Mouse (Mus musculus): ENCODE measurements around the gene Cipc.

Cipc gene

DNA sequence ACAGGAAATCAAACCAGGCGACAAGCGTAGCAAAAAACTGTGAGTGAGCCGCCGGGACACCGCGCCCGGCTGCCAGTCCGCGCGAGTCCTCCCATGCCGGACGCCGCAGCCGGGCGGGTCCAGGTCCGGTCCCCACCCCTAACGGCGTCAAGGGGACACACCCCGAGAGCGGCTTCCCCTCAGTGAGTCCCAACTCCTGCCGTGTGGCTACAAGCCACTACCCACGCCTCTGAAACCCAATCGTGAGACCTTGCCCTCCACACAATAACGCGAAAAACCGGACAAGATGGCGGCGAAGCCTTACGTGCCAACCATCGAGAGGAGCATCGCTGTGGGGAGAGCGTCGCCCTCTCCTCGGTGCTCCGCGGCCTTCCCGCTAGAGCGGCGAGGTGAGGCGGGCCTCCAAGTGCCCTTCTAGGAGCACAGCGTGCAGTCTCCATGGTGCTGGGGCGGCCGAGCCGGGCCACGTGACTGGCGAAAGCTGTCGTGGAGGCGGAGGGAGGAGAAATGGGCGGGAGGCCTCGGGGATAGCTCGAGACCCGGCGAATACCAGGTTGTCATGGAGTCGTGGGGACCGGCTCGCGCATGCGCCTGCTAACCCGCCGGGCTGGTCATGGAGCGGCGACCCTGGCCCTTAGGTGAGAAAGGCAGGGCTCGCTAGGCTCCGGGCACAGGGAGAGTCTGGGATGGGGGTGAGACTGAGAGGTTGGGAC, at the start of gene Cipc:
TSS of gene Cipc (plus strand) at position 182 of the 713 bp plus-strand sequence.
- DNase-seq (ENCODE audit: low spot score), result peak; percentile 99

DNA sequence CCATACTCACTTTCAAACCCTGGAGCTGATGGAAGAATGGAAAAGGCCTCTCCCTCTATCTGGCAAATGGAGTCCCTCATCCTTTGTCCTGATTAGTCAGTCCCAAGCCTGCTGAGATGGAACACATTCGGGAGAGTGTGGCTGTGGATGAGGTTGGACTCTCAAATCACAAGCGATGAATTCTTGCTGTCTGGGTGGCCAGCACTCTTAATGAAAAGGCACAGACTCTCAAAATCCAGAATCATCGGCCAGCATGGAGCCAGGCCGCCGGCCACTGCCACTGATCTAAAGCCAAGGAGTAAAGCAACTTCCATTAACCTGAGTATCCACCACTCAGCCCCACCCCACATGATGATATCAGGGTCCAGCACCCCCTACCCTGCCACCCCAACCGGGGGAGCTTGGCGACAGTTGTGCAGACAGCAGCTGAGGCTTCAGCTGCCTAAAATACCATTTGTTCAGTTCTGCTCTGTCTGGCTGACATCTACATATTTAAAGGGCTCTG, 49.0 kb upstream of the Cipc start:
- DNase-seq (ENCODE audit: low spot score), result no peak

DNA sequence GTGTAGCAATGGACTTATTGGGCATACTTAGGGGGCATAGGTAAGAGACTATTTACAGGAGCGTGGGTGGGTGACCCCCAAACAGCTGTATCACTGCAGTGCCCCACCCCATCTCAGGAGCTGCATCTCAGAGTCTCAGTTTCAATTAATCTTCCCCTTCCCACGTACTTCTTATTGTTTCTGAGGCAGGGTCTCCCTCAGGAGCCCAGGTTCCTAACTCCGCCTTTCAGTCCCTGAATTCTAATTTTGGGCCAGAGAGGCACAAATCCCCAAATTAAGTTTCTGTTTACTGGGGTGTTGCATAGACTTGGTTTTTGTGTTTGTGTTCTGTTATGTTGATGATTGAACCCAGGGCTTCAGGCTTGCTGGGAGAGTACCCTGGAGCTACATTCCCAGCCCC, 48.4 kb upstream of the Cipc start:
- no peak for DNase-seq (ENCODE audit: low spot score)

DNA sequence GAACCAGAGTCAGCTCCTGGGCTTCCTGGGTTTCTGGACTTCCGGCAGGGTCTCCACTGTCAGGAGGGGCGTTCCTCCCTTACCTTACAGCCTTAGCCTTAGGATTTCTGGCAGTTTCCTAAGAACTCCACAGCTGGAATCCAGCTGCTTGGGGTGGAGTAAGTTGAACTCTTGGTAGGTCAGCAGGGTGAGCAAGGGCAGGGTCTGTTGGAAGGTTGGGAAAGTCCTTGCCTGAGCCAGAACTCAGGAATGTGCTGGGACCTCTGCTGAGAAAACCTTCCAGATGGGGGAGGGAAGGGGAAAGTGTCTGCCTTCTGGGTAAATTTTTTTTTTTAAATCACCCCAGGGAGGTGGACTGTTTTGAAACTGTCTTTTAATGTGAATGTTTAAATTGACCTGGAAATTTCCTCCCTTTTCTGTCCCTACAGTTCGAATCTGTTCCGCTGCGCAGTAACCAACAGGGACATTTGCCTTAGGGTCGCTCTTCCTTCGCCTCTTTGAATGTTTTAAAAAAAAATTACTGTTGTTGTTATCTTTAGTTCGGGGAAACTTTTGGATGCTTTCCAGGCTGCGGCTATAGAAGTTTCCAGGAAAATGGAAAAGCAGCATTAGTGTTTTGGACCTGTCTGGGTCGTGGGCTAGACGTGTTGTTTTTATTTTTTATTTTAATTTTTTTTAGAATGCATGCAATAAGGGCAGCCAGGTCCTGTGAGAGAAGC, 47.2 kb upstream of the Cipc start:
- peak; percentile 67 for DNase-seq (ENCODE audit: low spot score)

DNA sequence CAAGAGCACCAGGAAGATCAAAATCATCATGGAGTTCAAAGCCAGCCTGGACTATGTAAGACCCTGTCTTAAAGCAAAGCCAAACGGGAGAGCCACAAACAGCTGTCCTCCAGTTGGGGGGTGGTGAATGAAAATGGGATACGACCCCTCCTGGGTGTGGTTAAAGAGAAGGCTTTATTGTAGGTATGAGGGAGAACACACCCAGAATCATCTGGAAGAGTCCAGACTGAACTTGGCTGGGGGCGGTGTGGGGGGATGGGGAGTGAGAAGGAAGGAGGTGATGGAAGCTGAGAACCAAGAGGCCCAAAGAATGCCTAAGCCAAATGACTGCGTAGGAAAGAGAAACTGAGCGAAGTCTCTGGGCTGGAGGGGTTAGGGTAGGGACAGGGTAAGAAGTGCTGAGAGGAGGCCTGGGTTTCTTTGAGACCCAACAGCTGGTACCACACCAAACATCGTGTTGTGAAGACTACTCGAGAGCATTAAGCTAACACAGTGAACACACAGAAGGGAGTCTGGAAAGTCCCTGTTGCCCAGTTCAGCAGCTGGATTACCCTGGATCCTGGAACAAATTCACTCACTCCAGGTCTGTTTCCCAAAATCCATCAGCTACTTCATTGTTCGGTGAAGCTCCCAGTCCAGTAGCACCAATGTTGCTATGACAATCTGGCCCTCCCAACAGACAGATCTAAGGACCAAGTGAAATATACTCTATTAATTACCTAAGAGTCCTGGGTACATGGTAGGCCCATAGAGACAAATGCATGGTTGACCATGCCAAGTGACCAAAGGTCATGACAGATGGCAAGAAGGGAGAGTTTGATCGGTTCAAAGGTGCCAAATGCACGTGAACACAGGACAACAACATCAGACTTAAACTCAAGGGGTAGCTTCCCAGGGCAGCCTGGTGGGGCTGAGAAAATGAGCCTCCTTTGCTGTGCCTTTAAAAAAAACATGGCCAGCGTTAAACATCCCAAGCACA, 42.7 kb upstream of the Cipc start:
- no peak for DNase-seq (ENCODE audit: low spot score)

DNA sequence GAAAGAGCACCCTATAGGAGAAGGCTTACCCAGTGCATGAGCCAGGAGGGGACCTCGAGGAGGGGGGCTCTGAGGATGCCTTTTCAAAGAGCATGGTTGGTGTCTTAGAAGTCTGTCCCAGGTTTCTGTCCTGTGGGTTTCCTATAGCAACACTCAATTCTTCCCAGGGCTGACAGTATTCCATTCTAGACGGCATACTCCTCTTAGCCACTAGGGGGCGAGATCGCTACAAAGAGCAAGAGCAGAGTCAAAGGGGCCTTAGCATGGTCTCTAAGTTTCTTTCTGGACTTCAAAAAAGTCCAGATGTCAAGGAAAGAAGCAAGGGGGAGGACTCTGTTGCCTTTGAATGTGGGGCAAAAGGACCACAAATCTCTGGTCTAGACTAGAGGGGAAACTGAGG, 41.6 kb upstream of the Cipc start:
- peak; percentile 78 for DNase-seq (ENCODE audit: low spot score)

DNA sequence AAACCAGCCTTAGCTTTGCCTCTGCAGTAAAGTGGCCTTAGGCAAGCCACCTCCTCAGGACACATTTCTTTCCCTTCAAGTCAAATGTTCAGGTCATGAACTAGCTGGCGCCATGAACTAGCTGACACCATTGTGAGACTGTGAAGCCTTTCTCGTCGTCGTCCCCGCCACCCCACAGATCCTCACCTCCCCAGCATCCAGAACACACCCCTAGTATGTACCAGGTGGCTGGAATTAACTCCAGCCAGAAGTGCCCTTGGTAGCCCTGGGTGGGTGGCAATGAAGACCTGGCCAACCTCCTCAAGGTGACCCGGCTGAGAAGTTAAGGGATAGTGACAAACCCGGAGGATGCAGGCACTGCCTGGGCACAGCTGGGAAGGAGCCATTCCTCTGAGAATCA, 41.0 kb upstream of the Cipc start:
- no peak for DNase-seq (ENCODE audit: low spot score)

DNA sequence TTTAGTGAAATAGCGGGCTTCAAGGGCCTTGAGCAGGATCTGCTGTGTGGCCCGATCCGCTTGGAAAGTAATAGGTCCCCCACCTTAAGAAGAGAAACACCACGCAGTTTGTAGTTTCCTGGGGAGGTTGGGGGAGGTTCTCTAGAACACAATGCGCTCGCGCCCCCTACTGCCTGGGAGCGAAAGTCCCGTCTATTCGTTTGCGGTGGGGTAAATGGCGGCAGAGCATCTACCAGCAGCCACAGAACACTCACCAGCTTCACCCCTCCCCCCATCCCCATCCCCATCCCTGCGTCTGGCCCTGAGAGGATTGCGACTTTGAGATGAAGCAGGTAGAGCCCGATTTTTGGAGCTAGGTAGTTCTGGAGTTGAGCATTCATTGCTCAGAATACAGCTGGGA, 40.4 kb upstream of the Cipc start:
- peak; percentile 93 for DNase-seq (ENCODE audit: low spot score)

DNA sequence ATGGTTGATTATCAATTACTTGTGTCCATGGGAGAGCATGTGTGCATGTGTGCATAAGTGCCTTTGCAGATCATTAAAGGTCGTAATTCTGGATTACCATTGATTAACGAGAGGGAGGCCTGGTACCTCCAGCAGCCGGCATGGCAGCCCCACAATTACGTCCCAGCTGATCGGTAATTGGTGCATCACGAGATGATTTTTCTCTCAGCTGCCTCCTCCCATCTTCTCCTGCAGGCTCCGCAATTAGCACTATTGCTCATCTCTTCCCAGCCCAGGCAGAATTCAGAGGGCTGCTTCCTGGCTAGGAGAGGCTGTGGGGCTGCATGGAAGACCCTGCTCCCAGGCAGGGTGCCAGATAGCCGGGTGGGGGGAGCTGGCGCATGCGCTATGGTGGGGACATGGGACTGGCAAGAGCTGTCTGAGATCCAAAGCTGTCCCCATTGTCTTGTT, 35.3 kb upstream of the Cipc start:
- DNase-seq (ENCODE audit: low spot score), result peak; percentile 48

DNA sequence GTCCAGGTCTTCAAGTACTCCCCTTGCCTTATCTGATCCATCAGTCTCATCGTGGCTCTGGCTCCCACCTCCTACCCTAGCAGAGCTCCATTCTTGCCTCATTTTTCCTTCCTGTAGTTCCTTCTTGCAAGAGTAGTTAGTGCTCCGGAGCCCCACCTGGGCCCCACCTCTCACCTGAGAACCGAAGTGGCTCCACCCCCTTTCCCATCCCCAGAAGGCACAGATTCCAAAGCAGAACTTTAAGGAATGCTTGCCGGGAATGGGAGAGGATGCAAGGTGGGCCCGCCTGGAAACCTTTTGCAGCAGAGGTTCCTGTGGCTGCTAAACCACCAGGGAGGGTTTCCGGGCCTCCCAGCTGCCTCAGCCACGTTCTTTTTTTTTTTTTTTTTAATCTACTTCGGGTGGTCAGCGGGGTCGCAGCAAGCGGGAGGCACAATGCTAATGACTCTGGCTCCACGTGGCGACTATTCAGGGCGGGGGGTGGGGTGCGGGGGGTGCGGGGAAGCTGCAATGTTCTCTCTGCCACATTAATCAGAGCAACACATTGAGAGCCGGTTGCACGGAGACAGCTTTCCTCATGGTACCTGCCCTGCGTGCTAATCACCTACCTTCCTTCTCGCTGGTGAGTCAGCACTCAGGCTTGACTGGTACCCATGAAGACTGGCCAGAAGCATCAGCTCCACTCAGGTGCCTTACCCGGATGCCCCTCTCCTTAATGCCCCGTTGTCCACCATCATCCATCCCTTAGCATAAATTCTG, 34.3 kb upstream of the Cipc start:
- DNase-seq (ENCODE audit: low spot score), result no peak

DNA sequence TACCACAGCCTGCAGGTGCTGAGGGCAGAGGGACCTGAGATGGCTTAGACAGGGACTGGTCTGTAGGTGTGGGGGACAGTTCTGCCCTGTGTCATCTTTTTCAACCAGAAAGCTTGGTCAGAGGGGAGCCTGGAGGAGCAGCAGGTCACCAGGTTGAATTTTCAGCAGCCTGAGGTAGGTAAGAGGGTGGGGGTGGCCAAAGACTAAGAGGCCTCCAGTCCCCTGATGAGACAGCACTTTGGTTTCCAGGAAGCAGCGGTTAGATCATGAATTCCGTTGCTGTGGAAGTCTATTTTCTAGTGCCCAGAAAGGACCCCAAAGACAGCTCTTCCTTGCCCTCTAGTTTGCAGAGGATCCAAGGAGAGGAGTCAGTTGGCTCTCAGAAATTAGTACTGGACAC, 32.5 kb upstream of the Cipc start:
- no peak for DNase-seq (ENCODE audit: low spot score)

DNA sequence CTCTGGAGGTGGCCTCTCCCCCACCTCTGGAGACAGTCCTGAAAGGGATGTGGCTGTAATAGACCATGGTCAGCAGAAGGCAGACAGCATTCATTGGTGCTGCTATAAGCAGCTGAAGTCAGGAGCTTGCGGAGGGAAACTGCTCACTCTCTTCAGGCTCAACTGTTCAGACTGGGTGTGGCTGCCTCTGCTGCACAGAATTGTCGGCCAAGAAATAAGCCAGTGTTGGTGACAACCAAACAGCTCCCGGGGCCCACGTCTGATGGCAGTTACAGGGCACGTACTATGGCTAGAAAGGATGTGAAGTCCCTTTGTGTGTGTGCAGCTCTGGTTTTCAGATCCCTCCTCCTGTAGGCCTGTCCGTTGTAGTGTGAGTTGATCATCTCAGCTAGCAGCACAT, 32.1 kb upstream of the Cipc start:
- DNase-seq (ENCODE audit: low spot score), result no peak

DNA sequence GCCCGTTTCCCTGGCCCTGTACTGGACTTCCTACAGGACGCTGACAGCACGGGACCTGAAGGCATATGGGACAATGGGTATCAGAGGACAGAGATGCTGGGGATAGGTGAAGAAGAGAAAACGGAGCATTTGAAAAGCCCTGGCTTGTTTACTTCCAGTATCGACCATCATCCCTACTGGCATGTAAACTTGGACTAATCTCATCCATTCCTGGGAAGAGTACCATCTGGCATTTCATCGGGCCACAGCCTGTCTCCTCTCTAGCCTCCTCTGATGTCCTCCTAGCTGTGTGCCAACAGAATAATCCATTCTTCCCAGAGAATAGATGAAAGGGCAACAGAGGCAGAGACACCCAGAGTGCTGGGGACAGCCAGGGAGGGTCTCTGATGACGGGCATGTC, 31.2 kb upstream of the Cipc start:
- no peak for DNase-seq (ENCODE audit: low spot score)

DNA sequence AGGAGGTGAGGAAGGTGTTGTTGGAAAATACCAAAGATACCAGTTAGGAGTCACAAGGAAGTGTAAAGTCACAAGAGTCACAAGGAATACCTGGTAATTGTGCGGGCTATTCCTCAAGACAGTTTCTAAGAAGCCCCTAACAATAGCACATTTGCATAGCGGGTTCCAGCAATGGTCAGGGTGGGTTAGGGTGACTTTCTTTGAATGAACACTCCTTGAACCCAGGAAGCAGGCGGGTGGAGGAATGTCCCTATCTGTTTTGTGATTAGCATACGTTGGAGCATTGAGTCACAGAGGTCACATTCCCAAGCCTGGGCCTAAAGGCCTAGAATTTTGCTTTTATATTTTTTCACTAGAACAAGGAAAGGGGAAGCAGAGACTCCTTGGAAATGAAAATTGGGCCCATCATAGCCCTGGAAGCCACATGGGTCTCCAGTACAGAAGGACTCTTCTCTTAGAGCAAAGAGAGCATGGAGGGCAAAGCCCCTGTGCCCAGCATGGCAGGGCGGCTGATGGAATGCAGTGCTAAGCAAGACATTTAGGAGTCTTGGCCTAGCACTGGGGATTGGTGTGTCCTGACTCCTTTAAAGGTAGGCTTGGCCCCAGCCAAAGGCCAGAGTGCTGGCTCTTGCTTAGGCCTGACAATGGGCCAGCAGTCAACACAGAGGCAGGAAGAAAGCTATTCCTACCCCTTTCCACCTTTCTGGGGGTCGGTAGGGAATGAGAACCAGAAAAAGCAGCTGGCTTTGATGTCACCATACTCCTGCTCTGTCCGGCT, 29.9 kb upstream of the Cipc start:
- no peak for DNase-seq (ENCODE audit: low spot score)

DNA sequence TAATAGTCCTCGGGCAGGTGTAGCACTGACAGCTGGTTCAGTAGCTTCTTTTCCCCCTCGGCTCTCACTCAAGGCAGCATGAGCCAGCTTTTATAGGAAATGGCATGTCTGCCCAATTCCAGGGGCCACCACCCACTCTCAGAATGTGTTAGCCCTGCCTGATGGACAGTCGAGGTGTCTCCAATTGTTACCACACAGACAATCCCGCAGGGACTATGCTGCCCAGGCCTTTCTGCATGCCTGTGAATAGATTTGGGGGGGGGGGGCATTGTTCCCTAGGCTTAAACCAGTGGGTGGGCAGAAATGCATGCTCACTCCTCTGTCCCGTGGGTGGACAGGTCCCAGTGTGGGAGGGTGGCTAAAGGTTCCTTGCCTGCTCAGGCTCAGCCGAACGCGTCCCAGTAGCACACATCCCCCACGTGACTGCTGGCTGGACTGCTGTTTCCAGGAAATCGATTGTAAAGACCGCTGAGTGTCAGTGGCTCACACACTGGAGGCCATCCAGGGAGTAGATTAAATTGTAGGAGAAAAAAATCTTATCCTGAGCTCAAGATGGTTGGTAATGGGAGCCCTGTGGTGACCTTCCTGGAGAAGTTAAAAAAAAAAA, 28.4 kb upstream of the Cipc start:
- DNase-seq (ENCODE audit: low spot score), result peak; percentile 50

DNA sequence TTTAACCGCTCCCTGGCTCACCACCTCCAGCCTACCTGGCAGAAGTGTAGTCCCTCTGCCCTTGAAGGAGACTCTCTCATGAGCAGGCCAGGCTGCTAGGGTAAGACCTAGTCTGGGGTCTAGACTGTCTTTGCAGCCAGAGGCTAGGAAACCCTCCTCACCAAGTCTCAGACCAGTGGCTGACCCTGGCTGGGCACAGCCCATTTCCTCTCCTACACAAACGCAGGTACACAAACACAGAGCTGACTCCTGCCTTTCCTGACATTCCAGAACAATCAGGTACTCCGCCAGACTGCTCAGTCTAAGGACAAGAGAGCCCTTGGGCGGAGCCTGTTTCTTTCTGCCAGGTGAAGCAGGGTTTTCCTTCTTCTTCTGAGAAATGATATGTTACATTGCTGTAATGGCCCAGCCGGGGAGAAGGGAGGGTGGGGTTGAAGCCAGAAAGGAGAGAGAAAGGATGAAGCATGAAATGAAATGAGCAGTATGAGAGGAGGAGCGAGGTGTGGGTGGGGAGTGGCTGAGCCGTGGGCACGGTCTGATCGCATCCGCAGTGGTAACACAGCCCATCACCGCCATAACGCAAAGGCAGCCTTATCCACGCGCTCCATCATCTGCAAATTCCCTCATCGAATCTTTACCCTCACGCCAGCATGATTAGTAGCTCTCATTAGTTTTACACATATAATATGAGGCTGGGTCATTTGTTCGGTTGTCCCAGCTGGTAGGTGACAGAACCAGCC, 27.7 kb upstream of the Cipc start:
- DNase-seq (ENCODE audit: low spot score), result no peak

DNA sequence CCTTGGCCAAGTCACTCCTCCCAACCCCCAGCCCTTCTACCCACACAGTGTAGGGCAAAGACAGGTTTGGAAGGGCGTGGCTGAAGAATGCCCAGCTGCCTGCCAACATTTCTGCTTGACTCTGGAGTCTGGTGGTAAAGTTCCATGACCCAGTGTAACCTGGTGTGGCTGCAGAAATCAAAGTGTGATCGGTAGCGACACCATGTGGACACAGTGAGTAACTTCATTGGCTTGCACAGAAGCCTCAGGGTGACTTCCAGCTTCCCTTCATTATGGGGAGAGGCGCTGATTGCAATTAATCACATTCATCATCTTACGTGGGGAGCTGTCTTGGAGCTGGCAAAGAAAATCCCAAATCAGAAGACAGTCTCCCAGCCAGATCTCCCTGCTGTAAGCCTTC, 23.0 kb upstream of the Cipc start:
- peak; percentile 89 for DNase-seq (ENCODE audit: low spot score)

DNA sequence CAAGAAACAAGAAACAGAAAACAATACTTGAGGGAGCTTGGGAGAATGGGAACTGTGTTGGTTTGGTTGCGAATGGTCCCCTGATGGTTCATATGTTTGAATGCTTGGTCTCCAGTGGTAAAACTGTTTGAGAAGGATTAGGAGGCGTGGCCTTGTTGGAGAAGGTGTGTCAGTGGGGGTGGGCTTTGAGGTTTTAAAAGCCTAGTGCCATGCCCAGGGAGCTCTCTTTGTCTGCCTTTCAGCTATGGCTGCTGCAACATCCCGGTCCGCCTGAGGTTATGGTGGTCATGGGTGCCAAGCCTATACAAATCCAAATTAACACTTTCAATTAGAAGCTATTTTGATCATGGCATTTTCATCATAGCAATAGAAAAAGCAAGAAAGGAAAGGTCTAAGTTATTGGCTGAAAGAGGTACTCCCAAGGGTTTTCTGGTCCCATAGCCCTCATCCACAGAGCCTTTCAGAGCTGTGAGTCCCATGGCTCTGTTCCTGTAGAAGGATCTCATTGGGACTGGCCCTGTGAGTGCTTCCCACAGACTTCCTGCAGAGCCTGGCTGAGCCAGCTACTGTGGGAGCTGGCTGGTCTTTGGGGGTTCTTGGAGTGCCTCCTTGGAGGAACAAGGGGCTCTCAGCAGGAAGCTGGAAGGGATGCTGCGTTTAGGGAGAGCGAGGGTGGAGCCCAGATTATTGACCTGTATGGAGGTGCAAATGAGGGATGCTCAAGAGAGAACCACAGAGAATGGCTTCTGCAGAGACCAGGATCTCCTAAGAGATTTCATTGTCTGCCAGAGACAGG, 15.7 kb upstream of the Cipc start:
- no peak for DNase-seq (ENCODE audit: low spot score)
